Mouse (Mus musculus): ENCODE data around the gene Scn1b. TPM values are rescaled to one million over a fixed set of nuclear protein-coding genes. Genes with fewer than 3 reads are reported as not detected.

Gene Scn1b
- polyA plus RNA-seq, 1 experiment from 2014 or later: 3.4 TPM

DNA sequence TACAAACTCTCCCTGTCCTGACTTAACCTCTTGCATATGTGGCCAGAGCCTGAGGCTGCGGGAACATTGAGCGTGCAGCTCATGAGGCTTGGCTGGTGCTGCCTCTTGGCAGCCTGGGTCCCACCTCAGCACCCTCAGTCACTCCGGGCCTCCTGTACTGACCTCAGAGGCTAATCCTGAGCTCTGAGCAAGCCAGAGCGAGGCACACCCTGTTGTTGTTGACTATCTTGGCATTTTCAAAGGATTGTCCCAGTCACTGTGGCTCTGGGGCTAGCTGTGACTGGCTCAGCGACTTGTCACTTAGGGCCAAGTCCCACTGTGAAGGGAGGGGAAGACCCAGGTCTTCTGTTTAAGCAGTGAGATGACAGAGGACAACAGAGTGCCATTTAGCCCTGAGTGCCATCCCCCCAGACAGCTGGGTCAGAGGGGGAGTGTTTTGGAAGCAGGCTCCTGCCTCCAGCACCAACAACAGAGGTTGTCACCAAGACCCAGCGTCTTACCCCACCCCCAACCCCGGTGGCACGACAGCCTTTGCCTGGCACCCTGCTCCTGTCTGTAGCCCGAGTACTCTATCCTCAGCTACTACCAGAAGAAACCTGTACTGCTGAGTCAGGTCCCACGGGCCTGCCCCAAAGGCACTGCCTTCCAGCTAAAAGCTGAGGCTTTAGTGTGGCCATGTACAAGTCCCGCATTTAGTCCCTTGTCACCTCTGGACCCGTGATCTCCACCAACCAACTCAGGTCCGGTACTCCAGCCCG is 43.8 kb downstream of the Scn1b start:
- Histone ChIP-seq H3K4me2 (ENCODE audit: low read length) (no peak overlapping the region), H3K27ac (replicated peaks in 1 of 2; ENCODE audit: control insufficient read depth in 1 of 2, insufficient read depth in 1 of 2, low read depth in 2 of 2, low read length in 2 of 2) (no peak overlapping the region), H3K9me3 (ENCODE audit: control insufficient read depth, low read length) (no peaks in the 10 kb centered on the region), H3K4me1 (ENCODE audit: control insufficient read depth in 2 of 2, insufficient read depth in 2 of 2, low read length in 2 of 2) (peaks cover 0 to 4% of the 10 kb centered on the region in 2 experiments; a peak in 1 of 4 replicates), H3K9ac (ENCODE audit: low read length) (no peak overlapping the region), H3K36me3 (ENCODE audit: control insufficient read depth, insufficient read depth, low read length) (no peaks in the 10 kb centered on the region), H3K27me3 (ENCODE audit: control insufficient read depth, insufficient read depth, low read length) (no peaks in the 10 kb centered on the region), H3K4me3 (ENCODE audit: control insufficient read depth in 1 of 2, insufficient read depth in 1 of 2, low read depth in 1 of 2, low read length in 2 of 2) (no peak overlapping the region)
- no peak for ATAC-seq (ENCODE audit: insufficient number of reproducible peaks, insufficient read depth, low FRiP score, low read depth)
- 65% methylated on average over 14 of the region's 14 CpGs for WGBS

DNA sequence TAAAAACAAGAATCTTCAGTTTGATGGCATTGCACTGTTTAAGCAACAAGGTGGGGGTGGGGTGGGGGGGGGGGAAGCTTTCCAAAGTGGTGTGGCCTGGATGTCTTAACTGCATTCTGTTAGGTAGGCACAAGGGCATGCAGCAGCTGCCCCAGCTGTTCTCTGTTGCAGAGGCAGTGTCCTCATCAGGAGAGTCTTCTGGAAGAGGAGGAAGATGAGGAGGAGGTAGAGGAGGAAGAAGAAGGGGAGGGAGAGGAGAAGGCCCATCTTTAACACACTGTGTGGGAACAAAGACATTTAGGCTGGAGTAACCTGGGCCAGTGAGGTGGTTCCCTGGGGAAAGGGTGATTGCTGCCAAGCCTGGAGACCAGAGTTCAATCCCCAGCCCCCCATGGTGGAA is 44.7 kb downstream of the Scn1b start:
- no peak overlapping the region for H3K4me2 ChIP-seq (ENCODE audit: low read length)
- no peak for ATAC-seq (ENCODE audit: insufficient number of reproducible peaks, insufficient read depth, low FRiP score, low read depth)
- H3K27me3 ChIP-seq (ENCODE audit: control insufficient read depth, insufficient read depth, low read length): no peaks in the 10 kb centered on the region
- H3K36me3 ChIP-seq (ENCODE audit: control insufficient read depth, insufficient read depth, low read length): no peaks in the 10 kb centered on the region
- H3K4me1 ChIP-seq (ENCODE audit: control insufficient read depth in 2 of 2, insufficient read depth in 2 of 2, low read length in 2 of 2): peaks cover 0 to 4% of the 10 kb centered on the region in 2 experiments; a peak in 1 of 4 replicates
- no peak overlapping the region for H3K9ac ChIP-seq (ENCODE audit: low read length)
- H3K9me3 ChIP-seq (ENCODE audit: control insufficient read depth, low read length): no peaks in the 10 kb centered on the region
- no peak overlapping the region for H3K4me3 ChIP-seq (ENCODE audit: control insufficient read depth in 1 of 2, insufficient read depth in 1 of 2, low read depth in 1 of 2, low read length in 2 of 2)
- H3K27ac ChIP-seq (replicated peaks in 1 of 2; ENCODE audit: control insufficient read depth in 1 of 2, insufficient read depth in 1 of 2, low read depth in 2 of 2, low read length in 2 of 2): no peak overlapping the region

DNA sequence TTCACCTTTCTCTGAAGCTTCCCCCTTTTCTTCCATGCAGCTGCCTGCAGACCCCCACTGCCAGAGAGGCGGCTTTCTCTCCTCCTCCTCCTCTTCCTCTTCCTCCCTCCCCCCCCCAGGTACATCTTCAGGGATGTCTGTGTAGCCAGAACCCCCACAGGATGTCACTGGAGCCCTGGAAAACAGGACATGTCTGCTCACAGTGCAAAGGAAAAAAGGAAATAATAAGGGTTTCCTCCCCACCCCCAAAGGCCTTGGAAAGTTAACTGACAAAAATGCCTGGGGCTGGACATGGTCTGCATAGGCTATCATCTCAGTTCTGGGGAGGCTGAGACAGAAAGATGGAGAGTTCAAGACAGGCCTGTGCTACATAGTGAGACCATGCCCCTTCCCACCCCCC is 45.7 kb downstream of the Scn1b start:
- no peak for ATAC-seq (ENCODE audit: insufficient number of reproducible peaks, insufficient read depth, low FRiP score, low read depth)
- 29% methylated on average over 1 of the region's 1 CpGs for WGBS
- H3K4me3 ChIP-seq (ENCODE audit: control insufficient read depth in 1 of 2, insufficient read depth in 1 of 2, low read depth in 1 of 2, low read length in 2 of 2): no peak overlapping the region
- H3K9me3 ChIP-seq (ENCODE audit: control insufficient read depth, low read length): no peaks in the 10 kb centered on the region
- H3K27ac ChIP-seq (replicated peaks in 1 of 2; ENCODE audit: control insufficient read depth in 1 of 2, insufficient read depth in 1 of 2, low read depth in 2 of 2, low read length in 2 of 2): no peak overlapping the region
- no peak overlapping the region for H3K9ac ChIP-seq (ENCODE audit: low read length)
- H3K4me2 ChIP-seq (ENCODE audit: low read length): no peak overlapping the region
- peaks cover 0 to 4% of the 10 kb centered on the region in 2 experiments; a peak in 1 of 4 replicates for H3K4me1 ChIP-seq (ENCODE audit: control insufficient read depth in 2 of 2, insufficient read depth in 2 of 2, low read length in 2 of 2)
- H3K36me3 ChIP-seq (ENCODE audit: control insufficient read depth, insufficient read depth, low read length): no peaks in the 10 kb centered on the region
- H3K27me3 ChIP-seq (ENCODE audit: control insufficient read depth, insufficient read depth, low read length): no peaks in the 10 kb centered on the region

DNA sequence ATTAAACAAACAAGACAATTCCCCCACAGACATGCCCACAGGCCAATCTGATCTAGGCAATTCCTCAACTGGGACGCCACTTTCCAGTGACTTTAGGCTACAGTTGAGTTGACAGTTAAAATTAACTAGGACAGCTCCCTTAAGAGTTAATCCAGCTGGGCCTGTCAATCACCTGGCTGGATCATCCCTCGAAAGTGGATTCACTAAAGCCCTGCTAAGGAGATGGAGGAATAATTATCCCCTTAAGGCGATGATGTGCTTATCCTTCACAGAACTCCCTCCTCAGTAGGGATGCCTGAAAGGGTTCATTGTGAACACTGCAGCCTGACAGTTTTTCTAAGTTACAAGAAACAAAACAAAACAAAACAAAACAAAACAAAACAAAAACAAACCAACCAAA is 46.2 kb downstream of the Scn1b start:
- Histone ChIP-seq H3K27ac (replicated peaks in 1 of 2; ENCODE audit: control insufficient read depth in 1 of 2, insufficient read depth in 1 of 2, low read depth in 2 of 2, low read length in 2 of 2) (no peak overlapping the region), H3K27me3 (ENCODE audit: control insufficient read depth, insufficient read depth, low read length) (no peaks in the 10 kb centered on the region), H3K4me2 (ENCODE audit: low read length) (no peak overlapping the region), H3K9me3 (ENCODE audit: control insufficient read depth, low read length) (no peaks in the 10 kb centered on the region), H3K4me1 (ENCODE audit: control insufficient read depth in 2 of 2, insufficient read depth in 2 of 2, low read length in 2 of 2) (peaks cover 0 to 4% of the 10 kb centered on the region in 2 experiments; a peak in 1 of 4 replicates), H3K9ac (ENCODE audit: low read length) (no peak overlapping the region), H3K36me3 (ENCODE audit: control insufficient read depth, insufficient read depth, low read length) (no peaks in the 10 kb centered on the region), H3K4me3 (ENCODE audit: control insufficient read depth in 1 of 2, insufficient read depth in 1 of 2, low read depth in 1 of 2, low read length in 2 of 2) (no peak overlapping the region)
- 61% methylated on average over 3 of the region's 3 CpGs for WGBS
- no peak for ATAC-seq (ENCODE audit: insufficient number of reproducible peaks, insufficient read depth, low FRiP score, low read depth)

DNA sequence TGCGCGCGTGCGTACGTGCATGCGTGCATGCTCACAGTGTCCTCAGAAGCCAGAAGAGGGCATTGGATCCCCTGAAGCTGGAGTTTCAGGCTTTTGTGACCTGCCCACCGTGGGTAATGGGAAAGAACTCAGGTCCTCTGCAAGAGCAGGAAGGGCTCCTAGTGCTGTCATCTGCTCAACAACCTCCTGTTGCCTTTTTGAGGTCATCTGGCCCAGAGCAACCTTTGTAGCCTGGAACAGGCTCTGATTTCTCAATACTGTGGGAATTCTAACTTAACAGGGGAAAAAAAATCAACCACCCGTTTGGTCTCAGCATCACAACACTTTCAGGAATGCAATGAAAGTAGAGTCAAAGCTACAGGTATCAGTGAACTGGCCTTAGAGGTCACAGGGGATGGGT is 47.1 kb downstream of the Scn1b start:
- Histone ChIP-seq H3K27ac (replicated peaks in 1 of 2; ENCODE audit: control insufficient read depth in 1 of 2, insufficient read depth in 1 of 2, low read depth in 2 of 2, low read length in 2 of 2) (no peak overlapping the region), H3K27me3 (ENCODE audit: control insufficient read depth, insufficient read depth, low read length) (no peaks in the 10 kb centered on the region), H3K9me3 (ENCODE audit: control insufficient read depth, low read length) (no peaks in the 10 kb centered on the region), H3K9ac (ENCODE audit: low read length) (no peak overlapping the region), H3K4me2 (ENCODE audit: low read length) (no peak overlapping the region), H3K4me3 (ENCODE audit: control insufficient read depth in 1 of 2, insufficient read depth in 1 of 2, low read depth in 1 of 2, low read length in 2 of 2) (no peak overlapping the region), H3K36me3 (ENCODE audit: control insufficient read depth, insufficient read depth, low read length) (no peaks in the 10 kb centered on the region), H3K4me1 (ENCODE audit: control insufficient read depth in 2 of 2, insufficient read depth in 2 of 2, low read length in 2 of 2) (no peaks in the 10 kb centered on the region)
- WGBS: 84% methylated on average over 8 of the region's 8 CpGs
- no peak for ATAC-seq (ENCODE audit: insufficient number of reproducible peaks, insufficient read depth, low FRiP score, low read depth)

DNA sequence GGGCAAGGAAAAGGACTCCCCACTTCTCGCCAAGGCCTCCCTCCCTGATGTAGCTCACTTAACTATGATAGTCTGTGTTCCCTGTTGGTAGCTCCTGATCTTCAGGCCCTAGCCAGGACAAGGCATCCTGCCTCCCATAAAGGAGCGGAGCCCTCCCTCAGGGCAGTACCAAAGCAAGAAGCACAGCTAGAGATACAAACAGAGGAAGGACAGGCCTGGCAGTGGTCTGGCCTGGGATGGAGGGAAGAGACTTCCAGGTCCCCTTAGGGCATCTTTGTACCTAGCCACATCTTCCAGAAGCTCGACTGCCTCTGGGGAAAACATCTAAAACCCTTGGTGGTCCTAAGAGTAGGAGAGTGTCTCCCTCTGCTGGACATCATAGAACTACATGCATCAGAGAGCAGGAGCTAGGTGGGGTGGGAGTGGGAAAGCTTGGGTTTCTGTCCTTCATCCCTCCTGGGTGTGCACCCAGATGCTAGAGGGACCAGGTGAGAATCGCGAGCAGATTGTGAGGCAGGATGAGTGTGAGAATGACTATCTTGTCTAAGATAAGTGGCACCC is 48.8 kb downstream of the Scn1b start:
- Histone ChIP-seq H3K4me1 (ENCODE audit: control insufficient read depth in 2 of 2, insufficient read depth in 2 of 2, low read length in 2 of 2) (no peaks in the 10 kb centered on the region), H3K9ac (ENCODE audit: low read length) (no peak overlapping the region), H3K36me3 (ENCODE audit: control insufficient read depth, insufficient read depth, low read length) (no peaks in the 10 kb centered on the region), H3K4me2 (ENCODE audit: low read length) (no peak overlapping the region), H3K27ac (replicated peaks in 1 of 2; ENCODE audit: control insufficient read depth in 1 of 2, insufficient read depth in 1 of 2, low read depth in 2 of 2, low read length in 2 of 2) (no peak overlapping the region), H3K27me3 (ENCODE audit: control insufficient read depth, insufficient read depth, low read length) (no peaks in the 10 kb centered on the region), H3K9me3 (ENCODE audit: control insufficient read depth, low read length) (no peaks in the 10 kb centered on the region), H3K4me3 (ENCODE audit: control insufficient read depth in 1 of 2, insufficient read depth in 1 of 2, low read depth in 1 of 2, low read length in 2 of 2) (no peak overlapping the region)
- WGBS: 31% methylated on average over 5 of the region's 5 CpGs
- no peak for ATAC-seq (ENCODE audit: insufficient number of reproducible peaks, insufficient read depth, low FRiP score, low read depth)

DNA sequence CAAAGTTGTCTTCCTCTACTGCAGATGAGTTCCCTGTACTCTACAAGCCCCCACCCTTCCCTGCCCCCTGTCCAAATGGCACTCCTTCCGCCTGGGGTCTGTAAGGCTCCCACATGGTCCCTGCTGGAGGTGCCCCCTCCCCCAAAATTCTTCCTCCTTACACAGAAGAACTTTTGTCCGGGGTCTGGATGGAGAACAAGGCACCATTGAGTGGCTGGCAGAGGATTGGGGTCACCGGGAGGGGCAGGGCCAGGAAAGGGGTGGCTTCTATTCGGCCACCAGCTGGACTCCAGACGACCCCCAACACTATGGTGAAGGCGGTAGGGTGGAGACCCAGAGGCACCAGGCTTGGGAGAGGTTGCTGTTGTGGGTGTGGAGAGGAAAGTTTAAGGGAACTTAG is 49.3 kb downstream of the Scn1b start:
- WGBS: 49% methylated on average over 6 of the region's 6 CpGs
- no peak for ATAC-seq (ENCODE audit: insufficient number of reproducible peaks, insufficient read depth, low FRiP score, low read depth)
- H3K4me2 ChIP-seq (ENCODE audit: low read length): no peak overlapping the region
- no peaks in the 10 kb centered on the region for H3K36me3 ChIP-seq (ENCODE audit: control insufficient read depth, insufficient read depth, low read length)
- no peak overlapping the region for H3K4me3 ChIP-seq (ENCODE audit: control insufficient read depth in 1 of 2, insufficient read depth in 1 of 2, low read depth in 1 of 2, low read length in 2 of 2)
- no peak overlapping the region for H3K9ac ChIP-seq (ENCODE audit: low read length)
- no peaks in the 10 kb centered on the region for H3K9me3 ChIP-seq (ENCODE audit: control insufficient read depth, low read length)
- no peak overlapping the region for H3K27ac ChIP-seq (replicated peaks in 1 of 2; ENCODE audit: control insufficient read depth in 1 of 2, insufficient read depth in 1 of 2, low read depth in 2 of 2, low read length in 2 of 2)
- H3K4me1 ChIP-seq (ENCODE audit: control insufficient read depth in 2 of 2, insufficient read depth in 2 of 2, low read length in 2 of 2): no peaks in the 10 kb centered on the region
- no peaks in the 10 kb centered on the region for H3K27me3 ChIP-seq (ENCODE audit: control insufficient read depth, insufficient read depth, low read length)

DNA sequence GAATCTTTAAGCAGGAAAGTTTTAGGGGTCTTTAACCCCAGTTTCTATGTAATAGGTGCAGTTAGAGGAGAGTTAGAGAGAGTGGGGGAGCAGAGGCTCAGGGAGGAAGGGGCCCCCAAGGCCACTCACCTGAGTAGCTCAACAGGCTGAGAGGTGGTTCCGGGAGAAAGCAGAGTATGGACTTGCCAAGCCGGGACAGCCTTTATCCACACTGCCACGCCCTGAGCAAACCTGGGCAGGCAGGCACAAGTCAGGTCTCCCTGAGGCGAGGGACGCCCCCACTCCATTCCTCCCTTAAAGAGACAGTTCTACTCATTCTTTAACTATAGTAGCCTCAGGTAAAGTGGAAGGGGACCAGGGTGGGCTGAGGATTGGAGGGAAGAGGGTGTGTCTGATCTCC is 50.3 kb downstream of the Scn1b start, which contains the start of gene Fxyd3:
Gene Fxyd3 (minus strand): TSS at position 213 of the 400 bp plus-strand sequence.
- Histone ChIP-seq H3K4me2 (ENCODE audit: low read length) (no peak within 1 kb of the TSS), H3K4me1 (ENCODE audit: control insufficient read depth in 2 of 2, insufficient read depth in 2 of 2, low read length in 2 of 2) (no peaks in the 10 kb centered on the region), H3K27ac (replicated peaks in 1 of 2; ENCODE audit: control insufficient read depth in 1 of 2, insufficient read depth in 1 of 2, low read depth in 2 of 2, low read length in 2 of 2) (no peak within 1 kb of the TSS), H3K27me3 (ENCODE audit: control insufficient read depth, insufficient read depth, low read length) (no peaks in the 10 kb centered on the region), H3K9me3 (ENCODE audit: control insufficient read depth, low read length) (no peaks in the 10 kb centered on the region), H3K9ac (ENCODE audit: low read length) (no peak within 1 kb of the TSS), H3K4me3 (ENCODE audit: control insufficient read depth in 1 of 2, insufficient read depth in 1 of 2, low read depth in 1 of 2, low read length in 2 of 2) (no peak within 1 kb of the TSS), H3K36me3 (ENCODE audit: control insufficient read depth, insufficient read depth, low read length) (no peaks in the 10 kb centered on the region)
- 53% methylated on average over 5 of the region's 5 CpGs for WGBS
- ATAC-seq (ENCODE audit: insufficient number of reproducible peaks, insufficient read depth, low FRiP score, low read depth): no peak

Measured in heart, embryonic 14.5 days (tissue).